21 mouse cellular contexts compared by ENCODE assay signal in the genomic region with DNA sequence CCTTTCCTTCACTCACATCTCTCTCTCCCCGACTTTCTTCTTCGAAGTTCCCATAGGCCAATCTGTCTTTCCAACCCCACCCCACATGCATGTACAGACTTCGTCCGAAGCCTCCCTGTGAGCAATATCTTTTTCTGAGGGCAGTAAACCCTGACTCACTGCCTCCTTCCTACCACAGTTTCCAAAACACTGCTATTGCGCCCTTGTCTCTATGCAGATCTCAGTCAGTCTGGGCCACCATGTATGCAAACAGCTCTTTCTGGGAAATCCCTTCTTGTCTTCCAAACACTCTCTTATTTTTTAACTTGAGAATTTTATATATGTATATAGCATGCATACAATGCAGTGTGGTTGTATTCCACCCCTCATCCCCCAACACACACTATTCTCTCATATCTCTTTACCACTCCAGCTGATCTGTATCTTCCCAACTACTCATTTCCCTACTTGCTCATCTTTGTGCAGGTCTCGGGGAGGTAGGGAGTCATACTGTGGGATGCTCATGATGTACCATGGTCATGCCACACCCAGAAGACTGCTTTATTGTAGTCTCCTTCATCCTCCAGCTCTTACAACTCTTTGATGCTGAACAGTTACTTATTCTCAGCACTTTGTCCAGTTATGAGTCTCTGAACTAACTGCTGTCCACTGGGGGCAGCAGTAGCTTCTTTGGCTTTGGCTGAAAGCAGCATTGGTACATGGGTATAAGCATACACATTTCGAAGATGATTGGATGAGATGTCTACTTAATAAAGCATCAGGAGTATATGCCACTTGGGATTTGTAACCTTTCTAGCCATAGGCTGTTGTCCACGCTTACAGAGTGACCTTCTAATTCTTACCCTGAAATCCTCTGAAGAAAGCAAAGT.
DNase-seq lines count a peak whose midpoint lies in the region; ATAC-seq and TF ChIP-seq lines count a peak whose summit lies in the region.
"Had no signal": no experiment of that assay in that cellular context is flagged by ENCODE, and none has a peak within 500 bp of the region (broad histone marks: within the 10 kb centered on the region; RNA-seq: fewer than 3 reads in every experiment).

No protein-coding gene starts in this region.

- intact Hi-C loops in heart, postnatal 25 days (cut with DNase I), result no loop called here

- H3K4me2 ChIP-seq in heart, postnatal 0 days (ENCODE audit: low read depth, low read length), result no peak overlapping the region
- H3K4me2 ChIP-seq: embryonic facial prominence, embryonic 12.5 days; intestine, embryonic 15.5 days had no signal

- H3K27ac ChIP-seq in heart, postnatal 0 days (ENCODE audit: low read depth), result no peak overlapping the region
- H3K27ac ChIP-seq: embryonic facial prominence, embryonic 12.5 days; forebrain, embryonic 10.5 days; intestine, embryonic 15.5 days; limb, embryonic 10.5 days; liver, embryonic 14.5 days had no signal

- no peak overlapping the region for H3K9ac ChIP-seq in heart, postnatal 0 days (replicated peaks; ENCODE audit: low read depth, low read length)
- H3K9ac ChIP-seq: embryonic facial prominence, embryonic 12.5 days; intestine, embryonic 15.5 days; liver, embryonic 14.5 days had no signal

- H3K4me1 ChIP-seq in heart, postnatal 0 days (ENCODE audit: control insufficient read depth, insufficient read depth), result no peaks in the 10 kb centered on the region
- H3K4me1 ChIP-seq: embryonic facial prominence, embryonic 12.5 days; forebrain, embryonic 10.5 days; intestine, embryonic 15.5 days; limb, embryonic 10.5 days had no signal

- no peaks in the 10 kb centered on the region for H3K27me3 ChIP-seq in heart, postnatal 0 days (ENCODE audit: control insufficient read depth, insufficient read depth, low read length)
- H3K27me3 ChIP-seq: embryonic facial prominence, embryonic 12.5 days; intestine, embryonic 15.5 days had no signal

- peak; percentile 10; the same call in 1 of the 2 replicates for TF ChIP-seq CTCF in heart, postnatal 0 days (IDR thresholded peaks at IDR 0.05; ENCODE audit: low read depth)

- no peak for TF ChIP-seq EP300 in heart, postnatal 0 days (IDR thresholded peaks at IDR 0.05; ENCODE audit: low read depth)

- no peak overlapping the region for H3K4me3 ChIP-seq in heart, postnatal 0 days (ENCODE audit: low read depth, low read length)
- H3K4me3 ChIP-seq: embryonic facial prominence, embryonic 12.5 days; forebrain, embryonic 10.5 days; intestine, embryonic 15.5 days; limb, embryonic 10.5 days had no signal

- 77% methylated on average over 8 of the region's 8 CpGs for WGBS in heart, postnatal 0 days

- DNase-seq in heart, postnatal 0 days (ENCODE audit: low spot score), result no peak
- no peak for DNase-seq in heart, postnatal 25 days (ENCODE audit: low spot score)
- DNase-seq in spleen, postnatal 36 days (ENCODE audit: low spot score in 2 of 2), result peak; percentile 24 to 28
- no peak for DNase-seq in spleen, postnatal 14 days (ENCODE audit: low spot score in 2 of 2)
- DNase-seq in cerebellum, adult 11-12 months, result no peak
- DNase-seq in embryo, embryonic 10.5 days (ENCODE audit: low spot score), result no peak
- no peak for DNase-seq in adrenal gland, adult 2 months
- DNase-seq: adrenal gland, postnatal 10 days; cerebellum, postnatal 25 days; heart, adult 18-20 months; heart, postnatal 10 days; kidney, postnatal 25 days; layer of hippocampus, postnatal 36 days; right cerebral cortex, postnatal 4 days; thymus, postnatal 4 days had no signal

- no peak for ATAC-seq in heart, postnatal 0 days (ENCODE audit: insufficient read depth, low read depth)
- peak; percentile 90 for ATAC-seq in inflammation-experienced regulatory T-cells, adult 6 months
- ATAC-seq: intestine, embryonic 15.5 days had no signal

- no peaks in the 10 kb centered on the region for H3K36me3 ChIP-seq in heart, postnatal 0 days (replicated peaks; ENCODE audit: control insufficient read depth, insufficient read depth, low read length)
- H3K36me3 ChIP-seq: embryonic facial prominence, embryonic 12.5 days; forebrain, embryonic 10.5 days; intestine, embryonic 15.5 days; limb, embryonic 10.5 days had no signal

- 0 out of 2 replicates have a peak, but pooled peaks cover 6% of the 10 kb centered on the region for H3K9me3 ChIP-seq in heart, postnatal 0 days (replicated peaks; ENCODE audit: control insufficient read depth, low read length)
- H3K9me3 ChIP-seq: forebrain, embryonic 10.5 days; intestine, embryonic 15.5 days; limb, embryonic 10.5 days had no signal

Comparison
In these comparisons a context has a peak if more than half of its experiments do, and no peak if none do; other contexts are left out.
1. DNase-seq: peak in spleen, postnatal 36 days (2 of 2); none in heart, postnatal 0 days (single experiment), heart, postnatal 25 days (single experiment), spleen, postnatal 14 days (0 of 2), cerebellum, adult 11-12 months (single experiment), embryo, embryonic 10.5 days (single experiment) and adrenal gland, adult 2 months (single experiment).